Mouse (Mus musculus): ENCODE measurements at regions not wholly inside any gene's neighbourhood (a gene's known extent, or its start where the extent isn't known, plus 50 kb on each side); places are given as distances from the start of the nearest gene placed in this dataset.

DNA sequence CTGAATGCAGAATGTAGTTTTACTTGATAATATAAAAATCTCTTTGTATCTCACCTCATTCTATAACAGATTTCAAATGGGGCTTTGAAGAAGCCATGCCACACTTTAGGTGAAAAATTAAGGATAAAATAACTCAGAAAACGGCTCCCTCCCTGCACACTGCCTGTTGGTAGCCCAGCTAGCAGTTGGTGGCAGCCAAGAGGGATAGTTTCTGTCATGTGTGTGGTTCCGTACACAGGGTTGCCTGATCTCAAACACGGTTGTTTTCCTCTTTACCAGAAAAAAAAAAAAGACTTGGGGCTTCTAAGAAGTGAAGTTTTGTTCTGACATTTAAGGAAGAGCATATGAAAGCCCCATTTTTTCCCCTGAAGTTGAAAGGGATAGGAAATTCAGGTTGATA, 773.1 kb upstream of the Car8 start:
- in situ Hi-C loops (cut with MboI; ENCODE audit: low sequenced_read_pairs): no loop called here

DNA sequence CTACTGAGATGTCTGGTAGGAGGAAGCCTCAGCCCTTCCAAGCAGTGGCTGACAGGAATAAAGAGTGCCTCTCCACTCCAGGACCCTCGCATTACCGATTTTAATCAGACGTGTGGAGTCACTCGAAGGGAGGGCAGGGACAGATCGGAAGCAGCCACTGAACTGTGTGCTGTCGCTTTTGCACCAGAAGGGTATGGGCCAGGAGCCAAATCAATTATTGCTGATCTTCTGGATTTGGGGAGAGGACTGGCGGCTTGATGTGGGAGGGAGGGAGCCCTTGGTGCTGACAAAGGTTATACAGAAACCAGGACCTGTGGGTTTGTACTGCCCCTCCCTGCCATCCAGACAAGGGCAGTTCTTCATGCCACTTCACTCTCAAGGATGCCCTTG, 772.3 kb upstream of the Car8 start:
- in situ Hi-C loops (cut with MboI; ENCODE audit: low sequenced_read_pairs): no loop called here

DNA sequence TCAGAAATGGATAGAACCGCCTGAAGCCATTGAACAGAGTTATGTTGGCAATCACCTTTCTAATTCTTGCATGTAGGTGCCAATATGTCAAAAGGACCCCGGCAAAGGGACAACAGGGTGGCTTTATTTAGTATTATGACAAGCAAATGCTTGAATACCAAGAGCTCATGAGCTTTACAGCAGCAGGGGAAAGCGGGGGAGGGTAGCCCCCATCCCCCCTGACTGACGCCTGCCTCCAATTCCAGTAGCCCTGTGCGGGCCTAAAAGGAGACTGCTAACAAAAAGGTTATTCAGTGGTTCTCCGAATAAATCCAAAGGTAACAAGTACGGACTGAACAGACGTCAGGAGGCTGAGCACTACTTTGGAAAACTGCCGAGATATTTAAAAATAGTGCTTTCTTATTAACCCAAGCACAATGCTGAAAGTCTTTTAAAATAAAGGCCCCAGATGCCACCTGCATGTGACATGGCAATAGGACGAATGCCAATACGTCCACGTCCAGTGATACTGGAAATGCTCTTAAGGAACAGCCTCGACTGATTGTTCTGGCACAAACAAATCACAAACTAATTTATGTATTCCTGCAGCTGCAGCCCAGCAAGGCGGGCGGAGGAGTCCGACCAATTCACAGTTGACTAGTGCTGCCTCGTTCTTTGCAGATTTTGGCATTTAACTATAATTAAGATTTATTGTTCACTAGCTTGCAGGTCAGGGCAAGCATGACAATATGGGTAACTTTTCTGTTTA, 771.7 kb upstream of the Car8 start:
- in situ Hi-C loops (cut with MboI; ENCODE audit: low sequenced_read_pairs): no loop called here

DNA sequence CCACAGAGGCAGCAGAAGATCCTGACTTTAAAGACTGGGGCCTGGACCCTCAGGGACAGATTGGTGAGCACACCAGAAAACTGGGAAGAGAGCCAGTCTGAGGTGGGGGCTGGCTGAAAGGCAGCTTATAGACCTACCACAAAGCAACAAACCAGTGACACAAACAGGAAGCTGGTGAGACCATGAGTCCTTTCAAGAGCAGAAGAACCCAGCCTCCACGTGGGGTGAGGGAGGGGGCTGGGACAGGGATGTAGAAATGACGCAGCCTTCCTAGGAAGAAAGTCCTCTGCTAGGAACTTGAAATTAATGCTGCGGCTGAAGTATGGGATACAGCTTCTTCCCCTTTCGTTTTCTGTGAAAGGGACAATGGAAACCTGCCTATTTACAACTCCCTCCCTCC, 770.8 kb upstream of the Car8 start:
- in situ Hi-C loops (cut with MboI; ENCODE audit: low sequenced_read_pairs): no loop called here

DNA sequence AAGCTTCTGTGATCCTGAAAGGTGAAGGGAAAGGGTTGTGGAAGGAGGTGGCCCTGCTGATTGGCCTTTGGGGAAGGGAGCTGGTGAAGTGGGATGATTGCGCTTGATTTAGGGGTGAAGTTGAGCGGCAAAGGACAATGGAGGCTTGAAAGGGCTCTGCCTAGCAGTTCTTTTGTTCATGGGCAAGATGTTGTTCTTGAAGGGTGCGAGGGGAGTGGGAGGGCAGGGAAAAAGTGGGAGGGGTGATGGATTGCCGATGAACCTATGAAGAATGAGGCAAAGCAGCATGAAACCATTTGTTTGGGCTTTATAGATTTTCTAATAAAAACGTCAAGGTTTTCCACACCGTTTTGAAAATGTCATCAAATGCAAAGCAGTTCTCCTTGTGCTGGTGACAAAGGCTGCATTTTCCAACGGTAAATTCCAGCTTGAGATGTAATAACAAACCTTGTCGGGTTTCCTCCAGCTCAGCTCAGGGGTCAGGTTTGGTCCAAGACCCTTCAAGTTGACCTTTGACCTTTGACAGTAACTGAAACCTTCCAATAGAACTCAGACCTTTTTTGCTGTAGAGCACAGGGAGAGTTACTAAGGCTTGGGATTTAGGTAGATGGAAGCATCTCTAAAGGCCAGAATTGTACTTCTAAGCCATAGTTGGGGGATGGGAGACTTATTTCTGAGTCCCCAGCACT, 767.2 kb upstream of the Car8 start:
- in situ Hi-C loops (cut with MboI; ENCODE audit: low sequenced_read_pairs): no loop called here

DNA sequence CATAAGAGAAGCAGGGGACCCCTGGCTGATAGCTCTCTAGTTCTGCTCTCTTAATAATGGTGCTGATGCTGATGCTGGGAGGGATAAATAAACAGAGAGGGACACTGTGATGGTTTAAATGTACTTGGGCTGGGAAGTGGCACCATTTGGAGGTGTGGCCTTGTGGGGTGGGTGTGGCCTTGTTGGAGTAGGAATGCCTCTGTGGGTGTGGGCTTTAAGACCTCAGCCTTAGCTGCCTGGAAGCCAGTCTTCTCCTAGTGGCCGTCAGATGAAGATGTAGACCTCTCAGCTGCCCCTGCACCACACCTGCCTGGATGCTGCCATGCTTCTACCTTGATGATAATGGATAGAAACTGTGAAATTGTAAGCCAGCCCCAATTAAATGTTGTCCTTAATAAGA, 765.0 kb upstream of the Car8 start:
- in situ Hi-C loops (cut with MboI; ENCODE audit: low sequenced_read_pairs): no loop called here

DNA sequence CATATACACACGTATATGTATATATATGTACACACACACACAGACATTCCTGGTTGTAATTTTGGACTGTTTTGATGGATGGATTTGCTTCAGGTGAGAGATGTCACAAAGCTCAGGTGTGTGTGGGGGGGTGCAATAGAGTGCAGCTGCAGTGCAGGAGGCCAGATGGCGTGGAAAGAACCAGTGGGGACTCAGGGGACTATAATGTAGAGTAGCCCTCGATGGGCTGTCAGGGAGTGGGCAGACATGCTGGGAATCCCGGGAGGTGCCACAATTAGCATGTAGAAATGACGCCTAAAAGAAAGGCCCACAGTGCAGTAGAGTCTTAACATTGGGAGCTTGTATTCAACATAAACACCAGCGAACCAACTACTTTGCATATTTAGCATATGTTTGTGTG, 763.5 kb upstream of the Car8 start:
- in situ Hi-C loops (cut with MboI; ENCODE audit: low sequenced_read_pairs): no loop called here

DNA sequence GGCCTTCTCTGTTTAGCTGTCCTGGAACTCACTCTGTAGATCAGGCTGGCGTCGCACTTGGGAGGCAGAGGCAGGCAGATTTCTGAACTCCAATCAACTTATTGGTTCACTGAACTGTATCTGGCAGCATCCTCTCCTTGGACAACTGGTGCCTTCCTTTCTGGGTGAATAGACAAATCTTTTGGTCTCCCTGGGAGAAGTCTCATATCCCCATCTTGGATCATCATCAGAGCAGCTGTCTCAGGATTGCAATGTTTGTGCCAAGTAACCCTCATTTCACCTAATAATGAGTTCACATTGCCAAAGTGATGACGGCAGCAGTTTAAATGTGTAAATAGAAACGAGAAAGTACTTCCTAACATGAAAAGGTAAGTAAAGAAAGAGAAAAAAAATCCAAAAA, 759.8 kb upstream of the Car8 start:
- in situ Hi-C loops (cut with MboI; ENCODE audit: low sequenced_read_pairs): no loop called here

DNA sequence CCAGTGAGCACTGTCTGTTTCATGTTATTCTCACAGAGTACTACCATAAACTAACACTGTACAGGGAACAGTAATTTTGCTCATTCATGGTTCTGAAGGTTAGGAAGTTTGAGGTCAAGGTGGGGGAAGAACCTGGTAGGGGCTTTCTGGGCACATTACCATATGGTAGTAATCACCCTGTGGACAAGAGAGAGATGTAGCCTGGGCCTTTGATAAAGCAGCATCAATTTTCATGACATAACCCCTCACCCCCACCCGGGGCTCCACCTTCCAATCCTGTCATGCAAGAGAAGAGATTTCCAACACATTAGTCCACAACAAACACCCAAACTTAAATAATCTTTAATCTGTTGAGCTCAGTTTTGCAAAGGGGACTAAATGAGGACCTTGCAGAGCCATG, 753.3 kb upstream of the Car8 start:
- in situ Hi-C loops (cut with MboI; ENCODE audit: low sequenced_read_pairs): no loop called here

DNA sequence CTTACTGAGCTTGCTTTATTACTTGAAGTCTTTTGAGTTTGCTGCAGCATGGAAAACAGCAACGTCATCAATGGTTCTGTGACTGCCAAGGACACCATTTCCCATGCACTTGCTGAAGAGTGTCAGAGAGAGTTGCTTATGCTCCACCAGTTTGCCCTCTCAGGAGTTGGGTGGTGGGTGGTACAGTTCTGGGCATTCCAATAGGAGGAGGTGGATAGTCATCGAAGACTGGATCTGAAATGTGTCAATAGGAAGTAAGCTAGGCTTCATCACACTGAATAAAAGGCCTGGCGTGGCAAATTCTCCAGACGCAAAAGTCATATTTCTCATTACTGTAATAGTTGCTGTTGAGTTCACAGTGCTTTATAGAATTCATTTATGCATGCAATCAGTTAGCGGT, 751.7 kb upstream of the Car8 start:
- in situ Hi-C loops (cut with MboI; ENCODE audit: low sequenced_read_pairs): no loop called here

DNA sequence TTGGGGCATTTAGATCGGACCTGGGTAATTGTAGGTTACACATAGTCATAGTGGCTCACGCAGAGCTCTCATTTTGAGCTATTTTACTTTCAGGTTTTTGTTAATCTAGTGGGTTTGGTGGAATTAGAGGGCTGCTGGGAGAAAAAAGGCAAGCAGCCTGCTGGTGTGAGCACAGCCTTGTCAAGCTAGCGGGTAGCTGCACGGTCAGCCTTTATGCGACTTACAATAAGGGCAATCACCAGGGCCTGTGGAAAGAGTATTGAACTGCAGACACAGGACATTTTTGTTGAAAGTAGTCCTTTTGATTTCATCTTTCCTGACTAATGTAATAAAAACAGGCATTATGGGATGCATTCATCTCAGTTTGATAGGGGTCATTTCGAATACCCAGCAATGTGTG, 750.8 kb upstream of the Car8 start:
- in situ Hi-C loops (cut with MboI; ENCODE audit: low sequenced_read_pairs): no loop called here

DNA sequence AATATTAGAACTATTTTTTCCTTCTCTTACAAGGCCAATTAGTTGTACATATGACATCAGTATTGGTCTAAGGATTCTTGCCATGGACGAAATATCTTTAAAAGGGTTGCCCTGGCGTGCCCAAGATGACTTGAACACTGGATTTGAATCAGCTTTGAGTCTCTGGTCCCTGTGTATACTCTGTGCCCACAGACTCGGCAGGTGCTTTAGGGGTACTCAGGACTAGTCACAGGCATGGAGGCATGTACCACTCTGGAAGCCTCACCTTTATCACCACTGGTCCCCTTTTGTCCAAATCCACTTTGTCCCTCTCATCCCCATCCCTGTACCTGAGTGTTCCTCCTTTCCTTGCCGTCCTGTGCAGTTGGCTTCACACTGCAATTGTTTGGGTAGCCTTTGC, 750.3 kb upstream of the Car8 start:
- in situ Hi-C loops (cut with MboI; ENCODE audit: low sequenced_read_pairs): no loop called here

DNA sequence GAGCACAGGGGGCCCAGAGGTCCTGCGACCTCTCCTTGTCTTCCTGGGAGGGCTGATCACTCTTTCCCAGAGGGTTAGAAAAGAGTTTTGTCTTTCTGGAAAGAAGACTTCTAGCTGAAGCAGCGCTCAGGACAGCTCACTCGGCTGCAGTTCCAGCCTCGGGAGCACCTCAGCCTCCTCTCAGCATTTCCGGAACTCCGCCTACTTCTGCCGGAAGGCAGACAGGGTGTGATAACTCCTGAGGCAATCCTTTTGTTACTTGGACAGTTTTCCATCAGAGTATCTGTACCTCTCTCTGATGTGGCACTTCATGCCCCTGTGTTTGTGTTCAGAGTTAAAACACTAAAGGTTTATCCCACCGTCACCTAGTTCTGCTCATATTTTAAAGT, 749.5 kb upstream of the Car8 start:
- in situ Hi-C loops (cut with MboI; ENCODE audit: low sequenced_read_pairs): no loop called here

DNA sequence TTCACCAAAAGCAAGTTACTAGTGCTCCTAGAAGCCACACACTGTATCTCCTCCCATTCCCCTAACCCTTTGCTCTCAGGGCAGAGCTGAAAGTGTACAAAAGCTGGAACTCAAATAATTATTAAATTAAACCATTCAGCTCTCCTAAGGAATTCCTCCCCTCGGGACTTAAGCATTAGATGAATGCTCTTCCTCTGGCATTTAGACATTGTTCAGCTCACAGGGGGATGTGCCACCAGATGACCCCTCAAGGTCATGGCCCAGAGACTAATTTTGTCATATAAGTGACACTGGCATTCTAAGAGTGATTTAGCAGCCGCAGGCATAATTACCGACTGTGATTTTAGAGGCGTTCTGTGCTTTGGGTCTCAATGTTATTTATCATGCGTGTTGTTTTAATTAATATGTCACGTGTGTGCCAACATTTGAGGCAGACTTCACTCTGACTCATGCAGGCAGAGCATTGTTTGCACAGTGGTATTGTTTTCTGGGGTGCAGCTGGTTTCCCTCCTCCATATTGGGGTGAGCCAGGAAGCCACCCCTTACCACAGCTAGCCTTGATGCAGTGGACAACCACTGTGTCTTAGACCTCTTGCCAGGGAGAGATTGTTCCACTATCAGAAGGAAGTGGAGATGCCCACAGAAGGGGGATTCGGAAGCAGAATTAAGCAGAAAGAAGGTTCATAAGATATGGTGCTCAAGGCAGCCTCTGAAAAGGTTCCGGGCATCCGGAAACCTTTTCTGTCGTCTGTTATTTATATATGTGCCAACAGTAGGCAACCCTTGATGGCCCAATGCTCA, 748.9 kb upstream of the Car8 start:
- in situ Hi-C loops (cut with MboI; ENCODE audit: low sequenced_read_pairs): no loop called here

DNA sequence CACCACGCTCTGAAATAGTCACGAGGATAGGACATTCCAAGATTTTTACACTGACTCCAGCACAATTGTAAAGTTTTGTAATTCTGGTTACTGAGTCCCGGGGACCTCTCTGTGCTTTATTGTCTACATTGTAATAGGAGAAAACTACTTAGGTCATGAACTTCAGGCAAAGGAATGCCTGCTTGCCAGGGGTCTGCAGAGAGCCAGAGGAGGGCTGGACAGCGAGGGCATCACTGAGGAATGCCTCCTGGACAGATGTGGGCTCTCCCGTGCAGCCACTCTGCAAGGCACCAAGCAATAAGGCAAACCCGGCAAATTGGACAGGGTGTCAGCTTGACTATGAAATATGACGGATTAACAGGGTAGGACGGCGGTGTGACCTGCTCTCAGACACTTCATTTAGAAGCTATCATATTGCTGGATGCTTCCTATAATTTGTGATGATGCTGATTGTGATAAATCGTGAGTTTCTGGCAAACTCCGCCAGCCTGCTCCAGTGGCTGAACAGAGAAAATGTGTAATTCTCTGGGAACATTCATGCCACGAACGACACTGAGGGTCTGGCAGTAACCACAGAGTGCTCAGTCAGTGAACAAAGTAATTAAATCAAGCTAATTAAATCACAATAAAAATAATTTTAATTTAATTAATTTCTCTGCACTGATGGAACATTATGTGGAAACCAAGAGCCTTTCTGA, 747.7 kb upstream of the Car8 start:
- in situ Hi-C loops (cut with MboI; ENCODE audit: low sequenced_read_pairs): no loop called here

DNA sequence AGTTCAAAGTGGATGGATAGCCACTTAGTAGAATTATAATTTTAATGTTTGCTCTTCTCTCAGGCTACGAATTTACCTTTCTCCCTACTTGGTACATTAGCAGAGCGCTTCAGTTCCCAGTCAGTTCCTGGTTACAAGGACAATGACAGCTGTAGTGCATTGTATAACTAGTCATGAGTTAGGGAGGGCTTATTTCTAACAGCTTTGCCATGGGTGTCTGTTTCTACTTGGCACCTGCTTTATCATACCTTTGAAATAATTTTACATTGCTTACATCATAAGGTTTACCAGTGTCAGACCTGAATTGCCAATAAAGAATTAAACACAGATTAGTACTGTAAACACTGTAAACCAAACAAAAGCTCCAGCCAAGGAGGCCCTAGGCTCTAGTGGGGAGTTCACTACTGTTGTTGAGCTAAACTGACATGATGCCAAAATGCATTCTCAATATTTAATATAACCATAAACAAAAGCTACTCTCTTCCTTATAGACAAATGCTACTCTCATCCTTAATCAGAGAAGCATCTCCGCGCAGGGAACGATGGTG, 745.3 kb upstream of the Car8 start:
- in situ Hi-C loops (cut with MboI; ENCODE audit: low sequenced_read_pairs): no loop called here

DNA sequence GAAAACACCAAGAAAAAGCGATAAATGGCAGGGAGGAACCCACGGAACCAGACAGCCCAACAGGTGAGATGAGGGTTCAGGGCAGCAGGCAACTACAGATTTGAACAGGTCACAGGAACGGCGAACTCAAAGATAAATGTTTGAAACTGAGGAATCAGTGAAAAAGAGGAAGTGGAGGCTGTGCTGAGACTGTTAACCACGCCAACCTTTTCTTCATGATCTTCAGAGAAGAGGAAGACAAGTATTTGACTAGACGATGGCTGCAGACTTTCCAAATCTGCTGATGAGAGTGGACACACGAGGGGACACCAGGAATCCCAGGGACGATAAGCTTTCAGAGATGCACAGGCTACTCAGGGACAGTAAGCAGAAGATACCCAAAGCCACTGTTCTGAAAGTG, 740.1 kb upstream of the Car8 start:
- in situ Hi-C loops (cut with MboI; ENCODE audit: low sequenced_read_pairs): no loop called here

DNA sequence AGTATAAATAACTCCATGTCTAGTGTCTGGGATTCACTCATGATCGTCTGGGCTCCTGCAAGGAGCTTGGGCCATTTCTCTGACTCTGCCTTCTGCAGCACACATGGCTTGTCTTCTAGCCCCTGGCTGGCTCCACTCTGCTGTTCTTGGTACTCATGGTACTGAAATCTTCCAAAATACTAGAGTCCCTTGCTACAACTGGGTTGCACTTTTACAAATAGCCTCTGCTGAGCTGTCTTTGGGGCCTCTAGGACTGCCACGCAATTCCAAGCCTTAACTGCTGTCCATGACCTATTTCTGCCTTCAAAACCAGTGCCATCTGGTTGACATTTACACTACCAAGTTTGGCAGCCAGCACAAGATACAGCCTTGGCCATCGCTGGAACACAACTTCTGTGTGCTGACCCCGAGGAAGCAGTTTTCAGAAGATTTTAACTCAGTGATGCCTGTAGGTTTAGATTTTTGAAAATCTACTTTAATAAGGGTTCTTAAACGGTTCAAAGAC, 731.2 kb upstream of the Car8 start:
- in situ Hi-C loops (cut with MboI; ENCODE audit: low sequenced_read_pairs): no loop called here

DNA sequence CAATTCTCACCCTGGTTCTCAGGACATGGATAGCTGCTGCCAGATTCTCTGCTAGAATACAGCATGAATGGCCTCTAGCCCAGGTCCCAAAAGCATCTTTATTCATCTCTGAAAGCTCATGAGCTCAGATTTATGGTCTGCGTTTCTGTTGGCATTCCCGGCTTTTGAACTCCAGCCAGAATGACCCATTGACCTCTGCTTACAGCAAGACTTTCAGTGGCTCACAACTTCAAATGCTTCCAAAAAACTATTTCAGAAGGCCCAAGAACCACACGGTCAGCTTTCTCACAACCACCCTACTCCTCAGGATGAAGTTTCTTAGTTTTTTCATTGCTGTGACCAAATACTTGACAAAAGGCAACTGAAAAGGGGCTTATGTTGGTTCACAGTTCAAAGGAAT, 729.9 kb upstream of the Car8 start:
- in situ Hi-C loops (cut with MboI; ENCODE audit: low sequenced_read_pairs): no loop called here

DNA sequence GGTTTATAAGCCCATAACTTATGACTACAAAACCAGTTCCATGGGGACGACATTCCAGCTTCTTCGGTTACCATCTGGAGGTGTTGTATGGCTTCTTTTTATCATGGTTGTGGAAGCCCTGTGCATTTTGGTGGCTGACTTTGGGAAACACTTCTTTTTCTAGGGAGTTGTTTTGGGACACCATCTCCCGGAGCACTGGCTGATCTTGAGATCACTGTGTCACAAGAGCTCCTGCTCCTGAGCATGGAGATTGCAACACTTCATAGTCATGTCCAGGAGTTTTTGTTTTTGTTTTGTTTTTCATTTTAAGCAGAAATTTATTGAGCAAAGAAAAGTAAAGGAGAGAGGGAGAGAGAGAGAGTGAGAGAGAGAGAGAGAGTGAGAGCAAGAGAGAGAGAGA, 729.1 kb upstream of the Car8 start:
- in situ Hi-C loops (cut with MboI; ENCODE audit: low sequenced_read_pairs): no loop called here

DNA sequence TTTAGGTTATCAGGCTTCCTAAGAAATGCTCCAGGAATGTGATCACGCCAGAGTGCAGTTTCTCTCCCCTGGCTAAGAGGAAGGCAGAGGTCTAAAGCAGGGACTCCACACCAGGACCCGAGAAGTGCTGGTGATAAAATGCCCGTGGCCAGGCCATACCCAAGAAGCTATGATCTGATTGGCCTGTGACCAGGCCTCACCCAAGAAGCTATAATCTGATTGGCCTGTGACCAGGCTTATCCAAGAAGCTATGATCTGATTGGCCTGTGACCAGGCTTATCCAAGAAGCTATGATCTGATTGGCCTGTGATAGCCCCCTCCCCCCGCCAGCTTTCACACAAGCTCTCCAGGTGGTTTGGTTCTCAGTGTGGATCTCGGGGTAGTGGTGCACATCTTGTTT, 726.7 kb upstream of the Car8 start:
- in situ Hi-C loops (cut with MboI; ENCODE audit: low sequenced_read_pairs): no loop called here

Data from CH12F3 (cell line).